Mouse (Mus musculus): ENCODE data around the gene Ccdc157. TPM values are rescaled to one million over a fixed set of nuclear protein-coding genes. Genes with fewer than 3 reads are reported as not detected.
"Not testable (repeated sequence)": the region's sequence is repeated elsewhere in the genome, so short reads cannot be mapped to it uniquely, and the experiment has no call there.

The Ccdc157 gene
- polyA plus RNA-seq, 3 experiments from 2014 or later = 1.5 to 2.9 (median 2.9) TPM

DNA sequence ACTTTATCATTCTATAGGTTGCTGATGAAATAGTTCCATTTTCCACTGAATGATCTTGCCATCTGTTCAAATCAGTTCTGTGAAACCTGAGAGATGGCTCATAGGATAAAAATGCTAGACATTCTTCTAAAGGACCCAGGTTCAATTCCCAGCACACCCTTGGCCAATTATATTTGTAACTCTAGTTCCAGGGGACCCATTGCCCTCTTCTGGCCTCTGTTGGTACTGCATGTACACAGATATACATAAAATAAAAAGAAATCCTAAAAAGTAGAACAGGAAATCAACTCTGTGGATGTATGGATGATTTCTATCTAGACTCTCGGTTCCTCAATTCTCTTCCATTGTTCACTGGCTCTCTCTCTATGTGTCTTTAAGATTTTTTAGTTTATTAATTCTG lies 33.0 kb downstream of the Ccdc157 start:
- ATAC-seq = no peak

DNA sequence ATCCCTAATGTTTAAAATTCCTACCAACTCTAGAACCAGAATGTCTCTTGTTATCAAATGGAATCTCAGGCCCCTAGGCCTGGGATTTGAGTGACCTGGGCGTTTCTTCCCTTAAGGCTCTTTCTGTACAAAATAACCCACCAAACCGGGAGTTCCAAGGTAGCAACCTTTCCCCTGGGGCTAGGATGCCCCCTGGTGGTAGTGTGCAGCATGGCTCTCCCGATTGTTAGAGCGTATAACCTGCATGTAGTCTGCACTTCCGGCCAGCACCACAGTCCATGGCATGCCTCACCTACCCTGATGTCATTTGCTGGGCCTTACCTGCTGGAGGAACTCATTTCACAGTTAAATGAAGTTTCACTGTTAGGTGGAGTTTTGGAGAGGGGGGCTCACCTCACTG lies 36.2 kb downstream of the Ccdc157 start:
- ATAC-seq = no peak

DNA sequence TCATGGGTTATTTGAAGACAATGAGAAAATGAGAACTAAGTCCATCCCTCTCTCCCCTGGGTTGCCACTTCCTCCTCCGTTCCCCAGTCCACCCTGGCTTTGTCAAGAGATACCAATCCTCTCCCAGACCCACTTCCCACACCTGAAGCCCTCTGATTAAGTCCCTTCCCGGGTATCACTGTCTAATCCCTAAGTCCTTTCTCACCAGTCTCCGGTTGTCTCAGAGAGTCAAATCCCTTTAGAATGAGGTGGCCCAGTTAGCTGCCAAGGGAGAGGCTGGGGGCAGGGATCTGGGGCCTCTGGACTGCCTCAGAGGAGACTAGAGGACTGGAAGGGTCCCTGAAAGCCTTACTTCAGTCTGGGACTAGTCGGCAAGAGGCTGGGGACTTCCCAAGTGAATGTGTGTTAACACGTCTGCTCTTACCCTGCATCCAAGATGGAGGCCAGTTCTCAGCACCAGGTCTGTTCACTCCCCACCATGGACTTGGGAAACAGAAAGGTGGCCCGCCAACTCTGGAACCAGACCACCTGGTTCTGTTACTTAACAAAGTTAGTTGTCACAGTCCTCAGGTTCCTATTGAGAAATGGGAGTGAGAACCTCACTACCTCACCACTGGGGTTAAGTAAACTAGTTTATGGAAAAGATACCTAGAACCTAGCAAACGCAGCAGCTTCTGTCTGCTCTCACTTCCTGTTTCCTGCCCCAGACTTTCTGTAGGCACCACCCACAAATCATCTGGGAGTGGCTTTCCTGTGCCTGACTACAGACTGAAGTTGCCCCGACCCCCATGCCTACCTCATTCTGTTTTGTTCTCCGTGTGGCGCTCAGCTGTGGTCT lies 37.1 kb downstream of the Ccdc157 start, which contains the start of gene Sec14l2:
Gene Sec14l2 (minus strand): TSS at position 674 of the 838 bp plus-strand sequence.
- ATAC-seq = peak; percentile 88

DNA sequence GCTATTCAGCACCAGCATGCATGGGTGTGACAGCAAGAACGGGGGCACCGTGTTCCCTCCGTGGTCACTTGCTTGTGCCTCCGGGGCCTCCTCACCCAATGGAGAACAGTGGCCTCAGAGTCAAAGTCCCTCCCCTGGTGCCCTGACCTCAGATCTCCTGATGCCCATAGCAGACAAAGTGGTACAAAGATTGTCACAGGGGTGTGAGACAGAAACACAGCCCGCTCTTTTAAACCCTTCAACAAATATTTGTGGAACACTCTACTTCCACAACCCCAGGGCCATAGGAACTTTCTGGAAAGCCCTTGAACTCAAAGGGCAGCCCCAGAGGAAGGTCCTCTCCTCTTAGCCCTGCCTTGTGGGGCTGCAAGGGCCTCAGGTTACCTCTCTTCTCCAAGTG lies 37.9 kb downstream of the Ccdc157 start:
- no peak for ATAC-seq

GRCm38 (mm10) chr11:4121691-4122090 lies 38.4 kb downstream of the Ccdc157 start:
- ATAC-seq = no peak

- no peak for ATAC-seq
Observed at GRCm38 (mm10) chr11:4119635-4120034, 40.5 kb downstream of the Ccdc157 start.

- peak; percentile 40 for ATAC-seq
Observed at GRCm38 (mm10) chr11:4118081-4118921, 41.8 kb downstream of the Ccdc157 start.

- no peak for ATAC-seq
Observed at GRCm38 (mm10) chr11:4117372-4118071, 42.6 kb downstream of the Ccdc157 start.

DNA sequence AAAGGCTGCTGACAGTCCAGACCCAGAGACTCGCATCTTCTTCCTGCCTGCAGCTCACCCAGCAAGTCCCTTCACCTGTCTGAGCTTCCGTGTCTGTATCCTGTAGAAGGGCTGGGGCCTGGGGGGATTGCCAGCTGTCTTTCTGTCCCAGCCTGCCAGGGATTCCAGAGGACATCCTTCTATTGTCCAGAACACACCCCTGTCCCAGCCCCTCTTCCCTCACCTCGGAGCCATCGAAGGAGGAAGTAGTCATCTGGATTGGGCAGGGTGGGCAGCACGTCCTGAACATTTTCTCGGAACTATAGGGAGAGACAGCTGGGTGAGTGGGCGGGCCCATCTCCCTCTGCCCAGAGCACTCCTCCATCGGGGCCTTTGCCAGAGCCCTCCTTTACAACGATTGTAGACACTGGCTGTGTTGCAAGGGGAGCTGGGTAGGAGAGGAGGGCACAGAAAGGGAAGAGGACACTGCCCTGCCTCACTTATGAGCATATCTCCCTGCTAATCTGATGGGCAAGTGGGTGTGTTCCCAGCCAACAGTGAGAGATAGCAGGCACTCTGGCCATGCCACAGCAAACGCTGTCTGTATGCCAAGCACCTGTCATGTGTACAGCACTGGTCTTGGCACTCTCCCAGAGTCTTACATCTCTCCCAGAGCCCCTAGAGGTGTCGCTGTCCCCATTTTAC lies 43.5 kb downstream of the Ccdc157 start:
- ATAC-seq = no peak

DNA sequence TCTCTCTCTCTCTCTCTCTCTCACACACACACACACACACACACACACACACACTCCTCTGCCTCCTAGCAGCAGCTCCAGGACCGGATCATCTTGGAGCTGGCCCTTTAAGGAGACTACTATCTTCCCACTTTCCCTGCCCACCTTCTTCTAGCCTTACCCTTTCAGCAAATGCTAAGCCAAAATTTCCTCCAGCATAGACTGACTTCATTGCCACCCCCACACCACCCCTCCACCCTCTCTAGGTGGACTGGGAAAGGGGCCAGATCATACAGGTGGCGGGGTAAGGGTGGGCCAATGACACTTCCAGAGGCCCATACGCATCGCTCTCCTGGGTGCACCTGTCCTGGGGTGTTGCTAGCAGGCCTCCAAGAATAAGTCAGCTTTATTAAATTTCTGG lies 44.7 kb downstream of the Ccdc157 start:
- no peak for ATAC-seq

GRCm38 (mm10) chr11:4114541-4114940 lies 45.6 kb downstream of the Ccdc157 start:
- ATAC-seq = not testable (repeated sequence)

DNA sequence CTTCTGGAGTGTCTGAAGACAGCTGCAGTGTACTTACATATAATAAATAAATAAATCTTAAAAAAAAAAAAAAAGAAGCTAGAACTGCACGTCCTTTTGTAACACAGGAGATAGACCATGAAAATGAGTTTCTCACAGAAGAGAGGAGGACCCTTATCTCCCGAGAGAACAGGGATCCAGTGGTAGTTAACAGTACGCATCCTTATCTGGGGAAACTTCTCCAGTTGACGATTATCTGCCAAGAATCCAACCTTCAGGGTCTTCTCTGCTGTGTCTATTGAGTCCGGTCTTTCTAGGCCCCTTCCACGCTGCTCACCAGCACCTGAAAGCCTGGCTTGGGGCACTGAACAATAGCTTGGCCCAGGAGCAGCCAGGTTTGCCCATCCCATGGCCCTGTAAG lies 46.1 kb downstream of the Ccdc157 start:
- ATAC-seq = no peak

DNA sequence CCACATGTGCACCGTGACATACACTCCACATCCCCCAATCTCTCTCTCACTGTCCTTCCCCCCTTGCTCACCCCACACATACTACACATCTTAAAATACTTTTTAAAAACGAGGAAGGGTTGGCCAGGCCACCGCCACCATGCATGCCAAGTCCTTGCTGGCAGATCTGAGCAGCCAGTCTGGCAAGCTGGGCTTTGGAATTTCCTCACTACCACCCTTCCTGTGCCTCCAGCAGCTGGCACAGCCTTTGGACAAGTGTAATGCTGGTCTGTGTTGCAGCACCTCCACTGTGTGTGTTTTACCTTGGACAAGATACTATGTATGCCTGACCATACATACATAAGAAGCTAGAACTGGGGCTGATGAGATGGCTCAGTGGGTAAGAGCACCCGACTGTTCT lies 46.6 kb downstream of the Ccdc157 start:
- ATAC-seq = no peak

GRCm38 (mm10) chr11:4112861-4113260 lies 47.2 kb downstream of the Ccdc157 start:
- no peak for ATAC-seq

DNA sequence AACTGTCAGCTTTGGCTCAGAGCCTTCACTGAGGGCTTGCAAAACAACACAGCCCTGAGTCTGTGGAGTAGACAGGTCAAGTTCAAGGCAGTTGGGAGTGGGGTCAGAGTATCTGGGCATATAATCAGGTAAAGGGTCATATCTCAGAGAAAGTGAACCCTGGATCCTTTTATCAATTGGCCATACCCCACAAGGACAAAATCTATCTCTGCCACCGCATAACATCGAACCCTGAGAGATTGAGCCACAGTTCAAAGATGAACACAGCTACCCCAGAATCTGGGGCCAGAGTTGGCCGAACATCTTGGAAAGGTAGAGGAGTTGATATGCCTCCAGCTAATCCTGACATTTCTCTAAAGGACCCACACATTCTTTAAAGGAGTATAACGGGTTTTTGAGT lies 48.1 kb downstream of the Ccdc157 start:
- ATAC-seq = no peak

GRCm38 (mm10) chr11:4108691-4109090 lies 51.4 kb downstream of the Ccdc157 start:
- no peak for ATAC-seq

DNA sequence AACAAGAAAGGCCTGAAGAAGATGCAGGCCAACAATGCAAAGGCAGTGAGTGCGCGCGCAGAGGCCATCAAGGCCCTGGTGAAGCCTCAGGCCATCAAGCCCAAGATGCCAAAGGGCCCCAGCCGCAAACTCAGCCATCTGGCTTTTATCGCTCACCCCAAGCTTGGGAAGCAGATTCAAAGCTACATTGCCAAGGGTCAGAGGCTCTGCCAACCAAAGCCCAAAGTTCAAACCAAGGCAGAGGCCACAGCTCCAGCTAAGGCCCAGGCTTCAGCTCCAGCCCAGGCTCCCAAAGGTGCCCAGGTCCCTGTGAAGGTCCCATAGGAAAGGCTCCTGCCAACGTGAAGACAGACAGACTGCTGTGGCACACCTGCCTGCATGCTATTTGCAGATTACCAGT lies 52.2 kb downstream of the Ccdc157 start:
- ATAC-seq = not testable (repeated sequence)

GRCm38 (mm10) chr11:4105444-4105843 lies 54.6 kb downstream of the Ccdc157 start:
- ATAC-seq = no peak

- no peak for ATAC-seq
Observed at GRCm38 (mm10) chr11:4104989-4105388, 55.1 kb downstream of the Ccdc157 start.

DNA sequence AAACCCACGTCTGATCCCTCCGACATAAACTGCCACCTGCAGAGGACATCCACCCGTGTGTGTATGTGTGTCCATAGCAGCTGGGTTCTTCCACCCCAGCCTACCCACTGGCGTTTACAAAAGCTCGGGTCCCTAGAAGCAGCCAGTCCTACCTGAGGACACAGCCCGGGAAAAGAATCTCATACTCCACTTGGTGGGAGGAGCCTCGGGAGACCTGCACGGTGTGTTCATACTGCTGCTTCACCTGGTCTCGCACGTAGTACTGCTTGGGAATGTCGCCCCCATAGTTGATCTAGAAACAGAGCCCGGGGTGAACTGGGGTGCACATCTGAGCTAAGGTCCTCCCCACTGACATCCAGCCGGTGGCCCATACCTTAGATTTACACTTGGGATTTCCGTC lies 56.6 kb downstream of the Ccdc157 start:
- ATAC-seq = no peak

DNA sequence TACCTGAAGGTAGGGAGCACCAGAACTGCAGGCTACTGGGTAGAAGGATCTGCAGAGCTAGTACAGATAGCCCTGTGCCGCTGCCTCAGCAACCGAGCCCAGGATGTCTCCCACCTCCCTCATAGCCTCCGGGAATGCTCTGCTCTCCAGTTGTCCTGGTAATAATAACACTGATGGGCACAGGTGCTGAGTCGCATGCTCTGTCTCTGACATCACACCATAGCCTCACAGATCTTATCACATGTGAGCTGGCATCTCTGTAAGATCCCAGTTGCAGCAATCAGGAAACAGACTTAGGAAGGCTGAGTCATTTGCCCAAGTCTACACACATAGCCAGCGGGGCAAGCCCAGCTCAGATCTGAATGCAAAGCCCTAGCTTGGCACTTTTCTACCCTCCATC lies 58.2 kb downstream of the Ccdc157 start:
- ATAC-seq = no peak

DNA sequence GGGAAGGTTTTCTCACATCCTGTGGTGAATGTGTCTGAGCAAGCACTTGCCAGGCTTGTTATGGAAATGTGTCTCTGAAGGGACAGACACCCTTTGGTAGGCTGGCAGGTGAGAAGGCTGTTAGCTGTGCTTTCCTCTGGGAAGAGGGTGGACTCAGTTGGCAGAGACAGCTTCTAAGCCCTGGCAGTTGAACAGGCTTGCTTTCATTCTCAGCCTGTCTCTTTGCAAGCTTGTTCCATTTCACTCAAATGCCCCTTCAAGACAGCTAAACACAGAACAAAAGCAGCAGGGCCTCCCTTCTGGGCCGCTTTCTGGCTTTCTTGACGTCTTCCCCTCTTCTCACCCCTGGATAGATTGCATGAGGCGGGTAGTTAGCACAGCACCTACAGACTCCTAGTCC lies 60.6 kb downstream of the Ccdc157 start:
- no peak for ATAC-seq
